Mouse (Mus musculus): ENCODE data around the gene Gse1. TPM values are rescaled to one million over a fixed set of nuclear protein-coding genes. Genes with fewer than 3 reads are reported as not detected.

The Gse1 gene
- polyA plus RNA-seq, 1 experiment from 2014 or later, result 6.8 TPM

GRCm38 (mm10) chr8:120428492-120428891 lies 200.2 kb downstream of the Gse1 start:
- H3K4me1 ChIP-seq, result peaks cover 62% of the 10 kb centered on the region
- no peaks in the 10 kb centered on the region for H3K27me3 ChIP-seq
- no peak overlapping the region for H3K9ac ChIP-seq
- no peak overlapping the region for H3K4me3 ChIP-seq
- no peak for ATAC-seq (ENCODE audit: insufficient number of reproducible peaks, low FRiP score, low TSS enrichment, low read depth)
- no peaks in the 10 kb centered on the region for H3K9me3 ChIP-seq
- WGBS, result 67% methylated on average over 5 of the region's 5 CpGs
- H3K27ac ChIP-seq, result no peak overlapping the region; the same call in 1 of the 2 replicates
- no peak overlapping the region for H3K4me2 ChIP-seq
- no peaks in the 10 kb centered on the region for H3K36me3 ChIP-seq

DNA sequence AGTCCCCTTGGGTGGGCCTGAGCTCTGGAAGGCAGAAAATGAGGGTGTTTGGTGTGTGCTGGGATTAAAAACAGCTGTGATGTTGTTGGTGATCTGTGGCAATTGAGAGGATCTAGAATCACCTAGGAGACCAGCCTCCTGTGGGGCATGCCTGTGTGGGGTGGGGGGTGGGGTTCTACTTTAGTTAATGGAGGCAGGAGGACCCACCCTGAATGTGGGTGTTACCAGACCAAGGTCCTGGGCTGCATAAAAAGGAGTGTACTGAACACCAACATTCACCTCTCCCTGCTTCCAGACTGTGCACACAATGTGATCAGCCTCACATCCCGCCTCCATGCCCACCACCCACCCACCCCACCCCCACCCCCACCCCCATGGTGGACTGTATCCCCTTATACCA lies 200.9 kb downstream of the Gse1 start:
- Histone ChIP-seq H3K27ac (no peak overlapping the region), H3K4me3 (no peak overlapping the region), H3K27me3 (no peaks in the 10 kb centered on the region), H3K4me2 (no peak overlapping the region), H3K4me1 (peaks cover 56% of the 10 kb centered on the region), H3K9me3 (no peaks in the 10 kb centered on the region), H3K36me3 (no peaks in the 10 kb centered on the region), H3K9ac (no peak overlapping the region)
- 95% methylated on average over 1 of the region's 1 CpGs for WGBS
- no peak for ATAC-seq (ENCODE audit: insufficient number of reproducible peaks, low FRiP score, low TSS enrichment, low read depth)

- H3K4me3 ChIP-seq, result no peak overlapping the region
- no peaks in the 10 kb centered on the region for H3K27me3 ChIP-seq
- H3K4me1 ChIP-seq, result peaks cover 38% of the 10 kb centered on the region
- H3K27ac ChIP-seq, result no peak overlapping the region
- H3K9ac ChIP-seq, result no peak overlapping the region
- H3K4me2 ChIP-seq, result no peak overlapping the region
- 81% methylated on average over 12 of the region's 12 CpGs for WGBS
- H3K9me3 ChIP-seq, result no peaks in the 10 kb centered on the region
- no peaks in the 10 kb centered on the region for H3K36me3 ChIP-seq
- ATAC-seq (ENCODE audit: insufficient number of reproducible peaks, low FRiP score, low TSS enrichment, low read depth), result no peak
Observed at GRCm38 (mm10) chr8:120431042-120431441, 202.8 kb downstream of the Gse1 start.

DNA sequence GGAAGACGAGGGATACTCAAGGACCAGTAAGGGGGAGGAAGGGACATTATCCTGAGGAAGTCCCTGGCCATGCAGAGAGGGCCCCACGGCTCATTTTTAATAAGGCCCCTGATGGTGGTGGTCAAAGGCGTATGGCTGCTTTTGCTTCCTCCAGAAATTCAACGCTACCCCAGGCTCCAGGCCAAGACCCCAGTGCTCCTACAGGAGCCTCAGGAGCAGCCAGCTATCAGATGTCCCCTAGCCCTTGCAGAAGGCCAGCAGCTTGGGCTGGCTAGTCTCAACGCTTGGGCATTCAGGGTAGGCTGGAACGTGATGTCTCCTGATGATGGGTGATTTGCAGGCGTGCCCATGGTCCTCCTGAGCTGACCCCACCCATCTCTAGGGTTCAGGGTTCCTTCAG lies 204.2 kb downstream of the Gse1 start:
- Histone ChIP-seq H3K27ac (no peak overlapping the region), H3K9me3 (no peaks in the 10 kb centered on the region), H3K4me3 (no peak overlapping the region), H3K27me3 (no peaks in the 10 kb centered on the region), H3K36me3 (no peaks in the 10 kb centered on the region), H3K4me2 (no peak overlapping the region), H3K9ac (no peak overlapping the region), H3K4me1 (peaks cover 38% of the 10 kb centered on the region)
- WGBS, result 57% methylated on average over 7 of the region's 7 CpGs
- no peak for ATAC-seq (ENCODE audit: insufficient number of reproducible peaks, low FRiP score, low TSS enrichment, low read depth)

- Histone ChIP-seq H3K9me3 (no peaks in the 10 kb centered on the region), H3K4me3 (no peak overlapping the region), H3K27me3 (peaks cover 6% of the 10 kb centered on the region; the same call in 1 of the 2 replicates), H3K36me3 (no peaks in the 10 kb centered on the region), H3K9ac (no peak overlapping the region), H3K4me2 (no peak overlapping the region), H3K27ac (no peak overlapping the region), H3K4me1 (peaks cover 40% of the 10 kb centered on the region)
- 64% methylated on average over 7 of the region's 7 CpGs for WGBS
- no peak for ATAC-seq (ENCODE audit: insufficient number of reproducible peaks, low FRiP score, low TSS enrichment, low read depth)
Observed at GRCm38 (mm10) chr8:120433143-120433542, 204.9 kb downstream of the Gse1 start.

DNA sequence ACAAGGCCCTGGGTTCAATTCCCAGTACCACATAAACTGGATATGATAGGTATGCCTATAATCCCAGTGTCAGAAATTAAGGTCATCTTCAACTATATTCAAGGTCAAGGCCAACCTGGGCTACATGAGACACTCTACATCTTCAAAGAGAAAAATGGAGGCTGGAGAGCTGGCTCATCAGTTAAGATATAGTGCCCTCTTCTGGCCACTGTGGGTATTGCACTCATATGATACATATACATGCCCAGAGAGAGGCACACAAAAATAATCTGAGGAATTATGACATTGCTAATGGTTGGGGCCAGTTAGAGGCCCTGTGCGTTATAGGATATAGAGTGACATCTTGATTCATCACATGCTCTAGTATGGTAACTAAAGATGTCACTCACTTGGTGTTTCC lies 205.5 kb downstream of the Gse1 start:
- no peak overlapping the region for H3K4me3 ChIP-seq
- no peak overlapping the region for H3K4me2 ChIP-seq
- H3K27ac ChIP-seq, result no peak overlapping the region
- no peaks in the 10 kb centered on the region for H3K36me3 ChIP-seq
- no peak for ATAC-seq (ENCODE audit: insufficient number of reproducible peaks, low FRiP score, low TSS enrichment, low read depth)
- 96% methylated on average over 1 of the region's 1 CpGs for WGBS
- H3K9me3 ChIP-seq, result no peaks in the 10 kb centered on the region
- peaks cover 41% of the 10 kb centered on the region for H3K4me1 ChIP-seq
- peaks cover 7% of the 10 kb centered on the region; the same call in 1 of the 2 replicates for H3K27me3 ChIP-seq
- H3K9ac ChIP-seq, result no peak overlapping the region

- H3K4me1 ChIP-seq, result peaks cover 59% of the 10 kb centered on the region
Observed at GRCm38 (mm10) chr8:120435781-120436180, 207.5 kb downstream of the Gse1 start.

GRCm38 (mm10) chr8:120436491-120437030 lies 208.3 kb downstream of the Gse1 start:
- H3K27ac ChIP-seq, result peak overlapping the region; percentile 73
- ATAC-seq (ENCODE audit: insufficient number of reproducible peaks, low FRiP score, low TSS enrichment, low read depth), result 0 out of 2 replicates have a peak, but pooled peaks have one; percentile 28
- no peak overlapping the region for H3K4me3 ChIP-seq
- peaks cover 62% of the 10 kb centered on the region for H3K4me1 ChIP-seq
- WGBS, result 39% methylated on average over 5 of the region's 5 CpGs
- H3K27me3 ChIP-seq, result peaks cover 12% of the 10 kb centered on the region; the same call in 1 of the 2 replicates
- H3K9ac ChIP-seq, result no peak overlapping the region
- no peaks in the 10 kb centered on the region for H3K9me3 ChIP-seq
- H3K4me2 ChIP-seq, result no peak overlapping the region
- H3K36me3 ChIP-seq, result no peaks in the 10 kb centered on the region

More at GRCm38 (mm10) chr8:120435781-120436180, 207.5 kb downstream of the Gse1 start:
- H3K27me3 ChIP-seq, result peaks cover 12% of the 10 kb centered on the region; the same call in 1 of the 2 replicates
- no peak overlapping the region for H3K9ac ChIP-seq
- H3K36me3 ChIP-seq, result no peaks in the 10 kb centered on the region
- H3K9me3 ChIP-seq, result no peaks in the 10 kb centered on the region
- ATAC-seq (ENCODE audit: insufficient number of reproducible peaks, low FRiP score, low TSS enrichment, low read depth), result no peak
- H3K27ac ChIP-seq, result no peak overlapping the region
- 92% methylated on average over 15 of the region's 15 CpGs for WGBS
- no peak overlapping the region for H3K4me2 ChIP-seq
- H3K4me3 ChIP-seq, result no peak overlapping the region

- H3K27me3 ChIP-seq, result peaks cover 12% of the 10 kb centered on the region; the same call in 1 of the 2 replicates
- H3K4me3 ChIP-seq, result no peak overlapping the region
- no peak overlapping the region for H3K4me2 ChIP-seq
- H3K9ac ChIP-seq, result no peak overlapping the region
- H3K27ac ChIP-seq, result peak overlapping the region; percentile 73
- 74% methylated on average over 1 of the region's 1 CpGs for WGBS
- ATAC-seq (ENCODE audit: insufficient number of reproducible peaks, low FRiP score, low TSS enrichment, low read depth), result no peak
- no peaks in the 10 kb centered on the region for H3K9me3 ChIP-seq
- no peaks in the 10 kb centered on the region for H3K36me3 ChIP-seq
- H3K4me1 ChIP-seq, result peaks cover 67% of the 10 kb centered on the region
Observed at GRCm38 (mm10) chr8:120437207-120437606, 209.0 kb downstream of the Gse1 start.

- peak overlapping the region; percentile 5; the same call in 1 of the 2 replicates for H3K4me2 ChIP-seq
- no peak overlapping the region for H3K4me3 ChIP-seq
- peak; percentile 23; the same call in 1 of the 2 replicates for ATAC-seq (ENCODE audit: insufficient number of reproducible peaks, low FRiP score, low TSS enrichment, low read depth)
- no peak overlapping the region for H3K9ac ChIP-seq
- H3K9me3 ChIP-seq, result no peaks in the 10 kb centered on the region
- peaks cover 12% of the 10 kb centered on the region; the same call in 1 of the 2 replicates for H3K27me3 ChIP-seq
- no peaks in the 10 kb centered on the region for H3K36me3 ChIP-seq
- peak overlapping the region; percentile 73 for H3K27ac ChIP-seq
- peaks cover 67% of the 10 kb centered on the region for H3K4me1 ChIP-seq
- 62% methylated on average over 21 of the region's 21 CpGs for WGBS
Observed at GRCm38 (mm10) chr8:120437666-120438395, 209.6 kb downstream of the Gse1 start.

- no peak overlapping the region for H3K4me2 ChIP-seq
- no peaks in the 10 kb centered on the region for H3K36me3 ChIP-seq
- ATAC-seq (ENCODE audit: insufficient number of reproducible peaks, low FRiP score, low TSS enrichment, low read depth), result no peak
- H3K9ac ChIP-seq, result no peak overlapping the region
- no peaks in the 10 kb centered on the region for H3K9me3 ChIP-seq
- H3K27me3 ChIP-seq, result peaks cover 12% of the 10 kb centered on the region; the same call in 1 of the 2 replicates
- no peak overlapping the region for H3K4me3 ChIP-seq
- H3K27ac ChIP-seq, result no peak overlapping the region
- WGBS, result 19% methylated on average over 19 of the region's 19 CpGs
- peaks cover 63% of the 10 kb centered on the region for H3K4me1 ChIP-seq
Observed at GRCm38 (mm10) chr8:120439309-120439708, 211.1 kb downstream of the Gse1 start.

GRCm38 (mm10) chr8:120440739-120441138 lies 212.5 kb downstream of the Gse1 start:
- H3K9ac ChIP-seq, result no peak overlapping the region
- no peak overlapping the region for H3K4me2 ChIP-seq
- H3K36me3 ChIP-seq, result no peaks in the 10 kb centered on the region
- ATAC-seq (ENCODE audit: insufficient number of reproducible peaks, low FRiP score, low TSS enrichment, low read depth), result no peak
- H3K27ac ChIP-seq, result no peak overlapping the region
- H3K9me3 ChIP-seq, result no peaks in the 10 kb centered on the region
- no peak overlapping the region for H3K4me3 ChIP-seq
- 73% methylated on average over 12 of the region's 12 CpGs for WGBS
- peaks cover 12% of the 10 kb centered on the region; the same call in 1 of the 2 replicates for H3K27me3 ChIP-seq
- peaks cover 65% of the 10 kb centered on the region for H3K4me1 ChIP-seq

Data from limb, embryonic 15.5 days (tissue).